Mouse (Mus musculus) cerebellum, adult 11-12 months (tissue): Measurements from ENCODE around the gene Pik3r1.

ENCODE experiments used
- DNase-seq: peaks from one replicate; pipeline ENCODE4 v3.0.0; 2022

Gene Pik3r1

DNA sequence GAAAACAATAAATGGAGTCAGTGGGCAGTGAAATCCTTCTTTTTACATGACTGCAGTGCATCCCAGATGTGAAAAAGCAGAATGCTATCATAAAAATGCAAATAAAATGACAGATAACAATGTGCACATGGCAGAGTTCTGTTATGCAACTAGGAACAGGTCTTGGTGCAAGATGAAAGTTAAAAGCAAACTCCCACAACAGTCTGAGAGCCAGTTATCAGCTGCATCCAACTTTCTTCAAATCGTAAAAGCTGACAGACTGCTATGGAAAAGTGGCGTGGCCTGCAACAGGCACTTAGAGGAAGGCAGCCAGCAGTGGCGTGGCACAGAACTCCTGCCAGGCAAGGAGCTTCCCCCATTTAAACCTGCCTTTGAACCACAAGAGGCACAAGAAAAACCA is 2.0 kb downstream of the Pik3r1 start:
- no peak for DNase-seq

DNA sequence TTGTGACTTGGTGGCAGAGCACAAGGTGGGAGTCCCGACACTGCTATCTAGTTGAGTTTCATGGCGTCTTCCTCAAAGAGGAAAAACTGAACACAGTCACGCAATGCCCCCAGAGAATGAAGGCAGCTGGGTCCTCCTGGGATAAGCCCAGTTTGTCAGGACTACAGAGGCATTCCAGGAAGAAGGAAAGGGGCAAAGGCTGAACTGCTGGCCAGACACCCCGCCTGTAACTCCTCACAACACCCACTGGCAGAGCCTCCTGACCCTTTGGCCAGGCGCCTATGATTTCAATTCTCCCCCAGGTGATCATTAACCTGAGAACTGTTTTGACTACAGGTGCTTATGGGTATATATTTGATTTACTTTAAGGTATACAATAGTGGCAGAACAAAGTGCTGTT is 3.9 kb downstream of the Pik3r1 start:
- DNase-seq, result no peak

DNA sequence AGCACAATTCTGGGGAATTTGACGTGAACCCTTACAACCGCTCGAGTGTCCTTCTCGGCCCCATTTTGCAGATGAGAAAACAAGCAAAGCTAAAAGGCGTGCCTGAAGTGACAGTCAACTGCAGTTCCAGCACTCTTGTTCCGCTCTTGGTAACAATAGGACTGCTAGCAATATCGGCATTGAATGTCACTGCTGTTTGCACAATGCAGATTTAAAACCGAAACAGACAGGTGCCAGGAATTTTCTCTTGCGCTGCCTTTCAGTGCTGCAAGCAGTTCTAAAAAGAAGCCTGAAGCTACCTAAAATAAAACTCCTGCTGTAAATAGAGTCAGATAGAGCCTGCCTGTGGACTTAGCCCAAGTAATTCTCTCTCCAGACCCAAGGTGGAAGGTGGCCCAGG is 4.3 kb downstream of the Pik3r1 start:
- DNase-seq, result no peak

DNA sequence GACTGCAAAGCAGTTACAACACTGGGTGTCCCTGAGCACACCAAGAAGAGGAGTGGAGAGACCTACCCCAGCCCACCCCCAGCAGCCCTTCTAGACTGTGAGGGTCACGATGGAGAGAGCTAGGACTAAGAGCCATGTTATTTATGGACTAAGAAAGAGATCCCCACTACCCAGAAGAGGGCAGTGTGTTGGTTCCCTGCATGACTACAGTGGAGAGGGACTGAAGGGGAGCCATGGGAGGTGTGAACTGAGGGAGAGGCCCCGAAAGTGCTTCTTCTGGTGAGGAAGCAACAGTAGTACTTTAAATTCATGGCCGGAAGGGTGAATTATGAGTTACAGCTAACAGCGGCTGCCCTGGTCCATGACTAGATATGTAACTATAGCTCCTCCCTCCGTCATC is 4.9 kb downstream of the Pik3r1 start:
- DNase-seq, result no peak

DNA sequence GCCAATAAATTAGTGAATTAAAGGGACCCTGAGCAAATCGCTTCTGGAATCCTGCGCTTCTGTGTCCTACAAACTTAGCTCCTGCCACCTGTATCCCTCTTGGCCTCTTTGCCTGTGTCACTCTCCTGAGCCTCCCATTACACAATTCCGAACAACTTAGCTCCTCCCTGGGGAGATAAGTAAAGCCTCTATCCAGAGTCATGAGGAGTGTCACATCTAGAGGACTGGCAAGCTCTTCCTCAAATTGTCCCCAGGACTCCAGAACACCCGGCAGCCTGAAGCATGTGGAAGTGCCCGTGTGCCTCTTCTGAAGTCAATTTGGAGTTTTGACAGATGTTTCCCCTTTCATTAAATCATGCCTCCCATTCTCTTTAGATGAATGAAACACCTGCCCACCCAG is 6.4 kb downstream of the Pik3r1 start:
- no peak for DNase-seq

GRCm38 (mm10) chr13:101760953-101761352 is 7.1 kb downstream of the Pik3r1 start:
- no peak for DNase-seq

- no peak for DNase-seq
These were observed 7.9 kb downstream of the Pik3r1 start for GRCm38 (mm10) chr13:101760001-101760687.

DNA sequence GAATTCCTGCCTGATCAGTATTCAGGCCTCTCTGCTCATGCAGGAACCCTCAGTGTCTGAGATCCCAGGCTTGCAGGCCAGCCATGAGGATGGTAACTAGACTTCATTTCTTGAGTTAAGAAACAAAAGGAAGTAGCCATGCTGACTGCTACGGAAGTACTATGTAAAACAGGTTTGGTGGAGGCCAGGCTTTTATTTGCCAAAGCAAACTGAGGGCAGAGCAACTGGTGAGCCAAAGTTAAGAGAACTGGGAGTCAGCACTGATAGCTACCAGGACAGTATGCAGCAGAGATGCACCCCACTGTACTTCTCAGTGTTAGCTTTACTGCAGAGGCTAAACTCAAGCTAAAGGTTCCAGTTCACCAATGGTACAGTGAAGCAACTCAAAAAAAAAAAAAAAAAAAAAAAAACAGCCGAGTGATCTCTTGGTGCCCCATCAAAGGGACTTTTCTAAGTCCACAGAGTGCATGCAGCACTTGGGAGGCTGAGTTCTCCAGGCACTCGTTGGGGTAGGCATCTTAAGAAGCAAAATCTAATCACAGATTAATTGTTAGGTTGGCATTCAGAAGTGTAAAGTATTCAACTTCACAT is 8.6 kb downstream of the Pik3r1 start:
- no peak for DNase-seq

DNA sequence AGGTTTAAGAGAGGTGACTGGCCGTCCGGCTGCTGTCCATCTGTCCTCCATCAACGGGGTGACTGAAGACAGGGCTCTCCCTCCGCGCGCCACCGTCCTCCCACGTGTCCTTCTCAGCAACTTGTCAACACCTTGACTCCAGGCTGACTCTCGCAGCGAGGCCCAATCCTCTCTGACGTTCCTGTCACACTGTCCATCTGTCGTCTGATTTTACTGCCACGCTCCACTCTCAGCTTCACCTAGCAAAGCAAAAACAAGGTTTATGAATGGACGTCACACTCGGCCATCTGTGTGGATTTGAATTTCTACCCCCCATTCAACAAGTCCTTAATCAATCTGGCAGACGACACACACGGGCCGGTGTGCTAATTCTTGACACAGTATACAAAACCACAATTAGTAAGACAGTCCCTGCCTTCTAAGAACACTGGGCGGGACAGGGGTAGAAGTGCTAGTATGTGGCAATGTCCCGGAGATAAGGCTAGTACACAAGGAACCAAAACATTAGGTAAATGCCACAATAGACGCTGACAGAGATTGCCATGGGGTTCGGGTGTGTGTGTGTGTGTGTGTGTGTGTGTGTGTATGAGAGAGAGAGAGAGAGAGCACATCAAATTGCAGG is 10.1 kb downstream of the Pik3r1 start:
- peak; percentile 17 for DNase-seq

DNA sequence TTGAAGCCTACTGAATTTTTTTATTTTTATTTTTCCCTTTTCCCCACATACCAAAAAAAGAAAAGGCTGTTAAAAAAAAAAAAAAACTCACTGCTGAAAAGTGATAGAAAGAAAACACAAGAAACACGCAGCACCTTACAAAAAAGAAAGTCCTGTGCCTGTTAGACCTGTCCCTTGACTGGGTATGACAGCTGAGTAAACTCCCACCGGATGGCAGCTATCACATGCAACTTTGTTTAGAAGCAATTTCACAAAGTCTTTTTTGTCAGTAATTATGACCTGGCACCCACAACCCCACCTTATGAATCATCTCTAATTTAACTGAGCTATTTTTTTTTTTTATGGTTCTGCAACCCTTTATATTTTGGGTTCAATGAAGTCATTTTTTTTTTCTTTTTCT is 12.8 kb downstream of the Pik3r1 start:
- no peak for DNase-seq

DNA sequence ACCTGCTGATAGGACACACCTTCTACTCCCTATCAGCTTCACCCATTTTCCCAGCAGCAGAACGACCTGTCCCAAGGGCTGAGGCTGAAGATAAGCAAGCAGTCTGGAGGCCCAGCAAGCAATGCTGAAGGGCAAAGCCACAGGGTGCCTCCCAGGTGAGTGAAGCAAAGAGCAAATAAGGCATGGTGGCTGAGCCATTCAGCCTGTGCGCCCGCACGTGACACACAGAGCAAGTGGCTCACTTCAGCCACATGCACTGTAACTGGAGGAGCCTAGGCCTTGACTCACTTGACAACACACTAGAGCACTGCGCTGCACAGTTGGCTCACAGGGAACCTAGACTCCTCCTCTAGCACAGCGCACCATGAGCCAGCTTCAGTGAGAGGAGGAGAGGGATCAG is 14.4 kb downstream of the Pik3r1 start:
- DNase-seq, result no peak

GRCm38 (mm10) chr13:101751816-101752215 is 16.2 kb downstream of the Pik3r1 start:
- no peak for DNase-seq

DNA sequence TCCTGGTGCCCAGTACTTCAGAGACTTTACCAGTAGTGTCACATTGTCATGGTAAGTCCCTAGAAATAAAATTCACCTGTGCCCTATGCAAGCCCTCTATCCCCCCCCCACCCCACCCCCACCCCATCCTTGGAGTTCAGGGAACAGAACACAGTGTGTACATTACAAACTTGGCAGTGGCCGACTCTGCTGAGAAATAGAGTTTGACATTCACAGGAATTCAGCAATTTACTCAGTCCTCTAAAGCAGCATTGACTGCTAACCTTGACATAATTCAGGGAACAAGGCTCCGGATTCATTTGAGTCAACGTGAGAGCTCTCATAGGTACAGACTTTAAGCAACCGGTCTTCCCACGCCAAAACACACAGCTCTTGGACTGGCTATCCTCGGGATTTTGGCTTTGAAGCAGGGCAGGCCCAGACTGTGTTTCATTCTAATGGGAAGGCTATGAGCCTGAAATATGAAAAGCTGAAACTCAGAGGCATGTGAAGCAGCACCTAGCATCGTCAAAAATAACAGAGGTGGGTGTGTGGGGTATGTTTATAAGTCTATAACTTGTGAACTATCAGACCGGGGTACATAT is 21.9 kb downstream of the Pik3r1 start:
- DNase-seq, result no peak

- DNase-seq, result no peak
These were observed 23.1 kb downstream of the Pik3r1 start for GRCm38 (mm10) chr13:101744943-101745342.

DNA sequence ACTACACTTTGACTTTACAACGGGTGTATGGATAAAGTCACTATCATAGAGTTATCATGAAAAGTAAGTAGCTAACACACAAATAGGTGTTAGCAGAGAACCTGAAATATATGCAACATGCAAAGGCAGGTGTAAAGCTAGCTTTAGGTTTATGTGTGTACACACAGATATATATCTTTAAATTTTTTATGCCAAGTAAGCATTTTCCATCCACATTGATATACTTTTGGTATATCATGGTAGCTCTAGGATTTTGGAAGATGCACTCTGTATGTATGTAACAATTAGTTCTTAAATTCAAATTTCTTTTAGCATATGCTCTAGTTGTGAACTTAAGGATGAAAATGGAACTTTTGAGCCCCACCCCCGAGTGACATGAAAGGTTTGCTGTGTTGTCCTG is 24.0 kb downstream of the Pik3r1 start:
- DNase-seq, result no peak

- DNase-seq, result no peak
These were observed 24.8 kb downstream of the Pik3r1 start for GRCm38 (mm10) chr13:101743247-101743646.

DNA sequence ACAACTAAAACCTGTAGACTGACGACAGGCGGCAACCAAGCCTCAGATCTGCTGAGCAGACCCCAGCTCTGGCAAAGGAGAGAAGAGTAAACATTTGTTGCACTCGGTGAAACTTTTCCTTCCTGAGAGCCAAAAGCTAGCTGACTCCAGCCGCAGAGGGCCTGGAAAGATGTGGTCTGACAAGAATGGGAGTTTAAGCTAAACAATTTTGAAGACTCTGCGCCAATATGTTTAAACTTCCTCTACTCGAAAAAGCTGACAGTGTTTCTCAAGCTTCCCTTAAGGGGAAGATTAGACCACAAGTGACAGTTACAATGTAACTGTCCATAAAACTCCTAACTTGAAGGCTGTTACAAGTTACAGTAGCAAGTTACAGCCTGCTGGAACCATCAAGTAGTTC is 25.4 kb downstream of the Pik3r1 start:
- no peak for DNase-seq

- DNase-seq, result no peak
These were observed 26.3 kb downstream of the Pik3r1 start for GRCm38 (mm10) chr13:101741530-101742309.

- DNase-seq, result no peak
These were observed 28.2 kb downstream of the Pik3r1 start for GRCm38 (mm10) chr13:101739732-101740381.

- no peak for DNase-seq
These were observed 29.2 kb downstream of the Pik3r1 start for GRCm38 (mm10) chr13:101738769-101739168.

GRCm38 (mm10) chr13:101736521-101737387 is 31.3 kb downstream of the Pik3r1 start:
- DNase-seq, result no peak
